Mouse (Mus musculus) heart, embryonic 12.5 days (tissue): ENCODE measurements around the gene Fxyd6. TPM values are rescaled to one million over a fixed set of nuclear protein-coding genes. Genes with fewer than 3 reads are reported as not detected.

ENCODE experiments used
- ATAC-seq: fragments of 200-750 bp; cut with Nextera tagmentation; 2 replicates; pipeline ENCODE4 v1.8.0; 2017; ENCODE audit warnings: moderate TSS enrichment, moderate library complexity; ENCODE audit not compliant: insufficient number of reproducible peaks, low FRiP score
- H3K27ac ChIP-seq: fragments of 300-500 bp; sonication (generic); 2 replicates; pipeline ENCODE4 v1.5.1; 2016; ENCODE audit warnings: mild to moderate bottlenecking, moderate library complexity; ENCODE audit not compliant: poor library complexity, severe bottlenecking
- H3K27me3 ChIP-seq: fragments of 300-500 bp; sonication (generic); replicated peaks from 2 replicates; pipeline ENCODE4 v1.6.1; 2016; ENCODE audit warnings: mild to moderate bottlenecking, moderate library complexity
- H3K36me3 ChIP-seq: fragments of 300-500 bp; sonication (generic); 2 replicates; pipeline ENCODE4 v1.6.1; 2016; ENCODE audit warnings: mild to moderate bottlenecking, moderate library complexity
- H3K4me1 ChIP-seq: fragments of 300-500 bp; sonication (generic); replicated peaks from 2 replicates; pipeline ENCODE4 v1.6.1; 2016; ENCODE audit warnings: mild to moderate bottlenecking
- H3K4me2 ChIP-seq: fragments of 300-500 bp; sonication (generic); 2 replicates; pipeline ENCODE4 v1.6.1; 2016; ENCODE audit warnings: mild to moderate bottlenecking, moderate library complexity
- H3K4me3 ChIP-seq: fragments of 300-500 bp; sonication (generic); 2 replicates; pipeline ENCODE4 v1.5.1; 2016; ENCODE audit warnings: mild to moderate bottlenecking
- H3K9ac ChIP-seq: fragments of 300-500 bp; sonication (generic); 2 replicates; pipeline ENCODE4 v1.6.1; 2016; ENCODE audit warnings: mild to moderate bottlenecking, moderate library complexity
- H3K9me3 ChIP-seq: fragments of 300-500 bp; sonication (generic); replicated peaks from 2 replicates; pipeline ENCODE4 v1.6.1; 2016; ENCODE audit warnings: mild to moderate bottlenecking, moderate library complexity
- WGBS: fragments of 180-500 bp; shearing (Covaris S2); methylation state at CpG from one replicate; pipeline ENCODE4 v1.1.7; 2016; 5-methylcytosine and 5-hydroxymethylcytosine counted together
- polyA plus RNA-seq: library from polyadenylated mRNA; unstranded; fragments of >200 nt; fragmentation: Nextera tagmentation; extraction: Ambion mirVana; gene quantifications from 2 replicates; pipeline ENCODE4 v1.2.1, GENCODE M21; 2016

Gene Fxyd6
- polyA plus RNA-seq, 1 experiment from 2014 or later: 30.8 TPM

- peaks cover 16% of the 10 kb centered on the region for H3K4me1 ChIP-seq
- no peaks in the 10 kb centered on the region for H3K36me3 ChIP-seq
- no peak for ATAC-seq
- no peak overlapping the region for H3K27ac ChIP-seq
- no peaks in the 10 kb centered on the region for H3K9me3 ChIP-seq
- 2% methylated on average over 53 of the region's 54 CpGs for WGBS
- peak overlapping the region; percentile 73 for H3K4me2 ChIP-seq
- peak overlapping the region; percentile 40 for H3K4me3 ChIP-seq
- 0 out of 2 replicates have a peak overlapping the region, but pooled peaks have one; percentile 28 for H3K9ac ChIP-seq
- peaks cover 82% of the 10 kb centered on the region for H3K27me3 ChIP-seq
Measured at GRCm38 (mm10) chr9:45429951-45430697, 60.1 kb downstream of the Fxyd6 start.

DNA sequence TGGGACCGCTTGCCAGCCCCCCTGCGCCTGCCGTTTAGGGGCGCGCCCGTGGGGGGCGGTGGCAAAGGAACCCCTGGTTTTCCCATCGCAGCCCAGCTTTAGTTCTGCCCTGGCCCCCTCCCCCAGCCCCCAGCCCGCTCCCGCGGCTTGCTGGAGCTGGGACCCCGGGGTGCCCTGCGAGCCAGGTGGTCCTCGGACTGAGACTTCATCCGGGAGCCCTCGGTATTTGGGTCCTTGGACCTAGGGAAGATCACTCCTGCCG lies 60.6 kb downstream of the Fxyd6 start:
- peak overlapping the region; percentile 73 for H3K4me2 ChIP-seq
- H3K4me1 ChIP-seq: peaks cover 16% of the 10 kb centered on the region
- H3K36me3 ChIP-seq: no peaks in the 10 kb centered on the region
- ATAC-seq: no peak
- no peak overlapping the region for H3K9ac ChIP-seq
- no peak overlapping the region for H3K27ac ChIP-seq
- H3K9me3 ChIP-seq: no peaks in the 10 kb centered on the region
- H3K27me3 ChIP-seq: peaks cover 85% of the 10 kb centered on the region
- WGBS: 1% methylated on average over 16 of the region's 17 CpGs
- peak overlapping the region; percentile 40 for H3K4me3 ChIP-seq

DNA sequence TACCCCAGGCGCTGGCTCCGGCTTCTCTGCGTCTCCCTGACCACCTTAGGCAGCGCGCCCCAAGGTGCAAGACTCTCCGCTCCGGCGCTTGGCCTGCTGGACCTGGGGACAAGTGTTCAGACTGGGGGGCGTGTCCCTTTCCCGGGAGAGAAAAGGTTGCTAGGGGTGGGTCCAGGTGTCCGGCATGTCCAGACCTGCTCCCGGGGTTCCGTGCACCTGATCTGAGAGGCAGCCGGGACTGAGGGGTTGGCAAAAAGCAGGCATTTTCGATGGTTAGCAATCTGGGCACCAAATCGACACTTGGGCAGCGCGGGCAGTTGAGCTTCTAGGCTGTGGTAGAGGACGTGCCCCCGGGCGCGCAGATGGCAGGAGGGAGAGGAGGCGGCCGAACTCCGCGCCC lies 61.2 kb downstream of the Fxyd6 start:
- WGBS: 3% methylated on average over 26 of the region's 26 CpGs
- Histone ChIP-seq H3K4me3 (peak overlapping the region; percentile 40), H3K9ac (no peak overlapping the region), H3K36me3 (no peaks in the 10 kb centered on the region), H3K27me3 (peaks cover 85% of the 10 kb centered on the region), H3K9me3 (no peaks in the 10 kb centered on the region), H3K27ac (no peak overlapping the region), H3K4me2 (peak overlapping the region; percentile 73), H3K4me1 (peaks cover 16% of the 10 kb centered on the region)
- ATAC-seq: no peak

- no peaks in the 10 kb centered on the region for H3K36me3 ChIP-seq
- H3K9me3 ChIP-seq: no peaks in the 10 kb centered on the region
- H3K4me1 ChIP-seq: peaks cover 16% of the 10 kb centered on the region
- no peak overlapping the region for H3K27ac ChIP-seq
- no peak overlapping the region for H3K9ac ChIP-seq
- no peak for ATAC-seq
- no peak overlapping the region for H3K4me2 ChIP-seq
- H3K4me3 ChIP-seq: no peak overlapping the region
- WGBS: 76% methylated on average over 12 of the region's 12 CpGs
- peaks cover 81% of the 10 kb centered on the region for H3K27me3 ChIP-seq
Measured at GRCm38 (mm10) chr9:45432639-45433038, 62.7 kb downstream of the Fxyd6 start.

DNA sequence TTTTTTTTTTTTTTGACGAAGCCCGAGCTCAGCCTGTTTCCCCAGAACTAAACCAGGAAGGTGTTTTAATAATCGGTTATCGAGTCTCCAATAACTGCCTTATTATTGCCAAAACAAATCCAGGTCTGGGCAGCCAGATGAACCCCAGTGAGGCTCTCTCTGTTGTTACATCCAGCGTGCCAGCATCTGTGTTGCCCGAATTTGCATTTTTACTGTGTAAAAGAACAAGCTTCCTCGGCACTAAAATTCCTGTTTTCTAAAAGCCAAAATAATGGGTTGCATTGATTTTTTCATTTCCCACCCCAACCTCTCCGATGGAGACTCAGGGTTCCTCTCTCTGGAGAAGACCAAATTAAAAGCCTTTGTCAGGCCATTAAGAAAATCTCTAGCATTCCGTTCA lies 63.1 kb downstream of the Fxyd6 start:
- H3K9ac ChIP-seq: no peak overlapping the region
- H3K4me1 ChIP-seq: peaks cover 16% of the 10 kb centered on the region
- no peak overlapping the region for H3K4me2 ChIP-seq
- WGBS: 80% methylated on average over 9 of the region's 9 CpGs
- no peak overlapping the region for H3K4me3 ChIP-seq
- no peaks in the 10 kb centered on the region for H3K9me3 ChIP-seq
- no peak for ATAC-seq
- no peaks in the 10 kb centered on the region for H3K36me3 ChIP-seq
- H3K27me3 ChIP-seq: peaks cover 81% of the 10 kb centered on the region
- H3K27ac ChIP-seq: no peak overlapping the region

DNA sequence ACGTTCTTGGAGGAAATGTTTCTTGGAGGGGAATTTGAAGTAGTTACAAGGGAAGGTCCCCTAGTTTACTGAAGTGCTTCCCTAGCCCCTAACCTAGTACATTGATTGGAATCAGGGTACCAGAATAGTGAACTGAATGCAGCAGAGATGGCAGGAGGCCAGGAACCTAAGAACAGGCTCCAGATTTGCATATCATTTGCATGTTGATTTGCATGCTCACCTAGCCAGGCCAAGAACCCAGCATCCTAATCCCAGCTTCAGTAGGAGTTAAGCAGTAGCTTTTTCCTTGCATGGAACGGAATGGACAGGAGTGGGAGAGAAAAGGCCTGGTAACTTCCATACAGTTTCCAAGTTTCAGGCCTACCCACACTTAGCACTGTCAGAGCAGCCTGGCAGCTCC lies 64.2 kb downstream of the Fxyd6 start:
- peaks cover 77% of the 10 kb centered on the region for H3K27me3 ChIP-seq
- no peaks in the 10 kb centered on the region for H3K9me3 ChIP-seq
- no peaks in the 10 kb centered on the region for H3K36me3 ChIP-seq
- 73% methylated on average over 2 of the region's 2 CpGs for WGBS
- no peak overlapping the region for H3K27ac ChIP-seq
- ATAC-seq: no peak
- no peak overlapping the region for H3K4me3 ChIP-seq
- peaks cover 16% of the 10 kb centered on the region for H3K4me1 ChIP-seq
- H3K9ac ChIP-seq: no peak overlapping the region
- H3K4me2 ChIP-seq: no peak overlapping the region

GRCm38 (mm10) chr9:45439025-45439424 lies 69.0 kb downstream of the Fxyd6 start:
- Histone ChIP-seq H3K27ac (no peak overlapping the region), H3K9ac (no peak overlapping the region), H3K4me2 (no peak overlapping the region), H3K36me3 (no peaks in the 10 kb centered on the region), H3K4me3 (no peak overlapping the region), H3K9me3 (no peaks in the 10 kb centered on the region), H3K4me1 (no peaks in the 10 kb centered on the region), H3K27me3 (peaks cover 62% of the 10 kb centered on the region)
- ATAC-seq: no peak
- 63% methylated on average over 4 of the region's 4 CpGs for WGBS

DNA sequence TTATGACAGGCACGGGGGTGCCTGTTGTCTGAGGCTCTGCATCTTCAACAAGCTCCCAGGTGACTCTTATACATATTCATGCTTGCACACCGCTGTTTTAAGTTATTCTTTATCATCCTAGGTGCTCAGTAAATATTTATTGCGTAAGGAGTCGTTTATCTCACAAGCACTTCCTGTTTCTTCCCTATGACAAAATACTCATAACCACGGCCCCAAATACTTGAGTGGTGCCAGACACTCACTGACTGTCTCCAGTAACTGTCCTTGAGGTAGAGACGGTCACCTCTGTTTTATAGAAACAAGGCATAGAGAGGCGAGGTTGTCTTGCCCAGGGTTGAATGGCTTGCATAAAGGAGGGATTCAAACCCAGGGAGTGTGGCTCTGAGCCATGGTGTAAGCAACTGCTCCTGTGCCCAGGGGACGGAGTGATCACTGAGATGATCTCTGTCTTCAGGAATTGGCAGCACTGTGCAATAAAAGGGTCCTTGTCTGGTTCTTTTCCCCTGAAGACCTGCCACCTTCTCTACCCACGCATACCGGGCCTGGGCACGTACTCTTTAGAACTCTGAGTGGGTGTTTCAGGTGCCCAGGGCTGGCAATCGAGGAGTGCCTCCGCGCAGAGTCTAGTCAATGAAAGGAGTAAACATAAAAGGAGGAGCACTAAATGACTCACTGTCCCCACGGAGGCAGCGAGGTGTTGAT lies 70.2 kb downstream of the Fxyd6 start:
- 72% methylated on average over 16 of the region's 16 CpGs for WGBS
- Histone ChIP-seq H3K9me3 (no peaks in the 10 kb centered on the region), H3K27ac (no peak overlapping the region), H3K4me1 (no peaks in the 10 kb centered on the region), H3K4me2 (no peak overlapping the region), H3K36me3 (no peaks in the 10 kb centered on the region), H3K9ac (no peak overlapping the region), H3K27me3 (peaks cover 50% of the 10 kb centered on the region), H3K4me3 (no peak overlapping the region)
- ATAC-seq: no peak

DNA sequence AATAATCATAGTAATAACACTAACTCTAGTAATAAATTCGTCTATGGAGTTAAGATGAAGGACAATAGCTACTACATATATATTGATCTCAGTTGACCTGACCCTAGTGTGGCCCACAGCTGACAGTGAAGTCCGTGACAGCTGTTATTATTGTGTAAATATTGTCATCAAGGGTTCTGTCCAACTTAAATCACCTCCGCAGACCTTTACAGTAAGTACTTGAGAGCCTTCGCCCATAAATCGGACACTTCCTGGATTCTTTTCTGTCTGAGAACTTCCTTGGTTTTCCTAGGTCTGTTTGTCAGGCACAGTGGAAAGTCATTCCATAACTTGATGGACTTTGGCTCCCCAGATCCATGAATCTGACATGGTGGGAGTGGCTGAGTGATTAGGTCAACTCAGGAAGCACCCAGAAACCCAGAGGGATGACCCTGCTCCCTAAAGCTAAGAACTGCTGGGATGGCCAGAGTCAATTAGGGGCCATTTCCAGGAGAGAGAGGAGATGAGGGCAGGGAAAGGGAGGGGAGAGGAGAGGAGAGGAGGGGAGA lies 74.3 kb downstream of the Fxyd6 start:
- no peak overlapping the region for H3K4me3 ChIP-seq
- 77% methylated on average over 5 of the region's 5 CpGs for WGBS
- no peak overlapping the region for H3K27ac ChIP-seq
- no peak for ATAC-seq
- H3K9ac ChIP-seq: no peak overlapping the region
- H3K9me3 ChIP-seq: no peaks in the 10 kb centered on the region
- H3K4me2 ChIP-seq: no peak overlapping the region
- no peaks in the 10 kb centered on the region for H3K4me1 ChIP-seq
- peaks cover 54% of the 10 kb centered on the region for H3K27me3 ChIP-seq
- H3K36me3 ChIP-seq: no peaks in the 10 kb centered on the region
